Mouse (Mus musculus): Measurements from ENCODE around the gene Pcmtd2. TPM values are rescaled to one million over a fixed set of nuclear protein-coding genes. Genes with fewer than 3 reads are reported as not detected.
"Not testable (repeated sequence)": the region's sequence is repeated elsewhere in the genome, so short reads cannot be mapped to it uniquely, and the experiment has no call there.

Pcmtd2 gene
- 10 to 100 TPM; 38.0 to 64.6 (median 57.9) TPM for polyA plus RNA-seq (2017; shearing (Covaris generic))

- peak; percentile 95 for ATAC-seq
These were observed at the start of gene Pcmtd2 for GRCm38 (mm10) chr2:181837372-181838292. Gene Pcmtd2 (plus strand): TSS chr2:181837854.

GRCm38 (mm10) chr2:181789396-181789795, 48.3 kb upstream of the Pcmtd2 start:
- no peak for ATAC-seq

DNA sequence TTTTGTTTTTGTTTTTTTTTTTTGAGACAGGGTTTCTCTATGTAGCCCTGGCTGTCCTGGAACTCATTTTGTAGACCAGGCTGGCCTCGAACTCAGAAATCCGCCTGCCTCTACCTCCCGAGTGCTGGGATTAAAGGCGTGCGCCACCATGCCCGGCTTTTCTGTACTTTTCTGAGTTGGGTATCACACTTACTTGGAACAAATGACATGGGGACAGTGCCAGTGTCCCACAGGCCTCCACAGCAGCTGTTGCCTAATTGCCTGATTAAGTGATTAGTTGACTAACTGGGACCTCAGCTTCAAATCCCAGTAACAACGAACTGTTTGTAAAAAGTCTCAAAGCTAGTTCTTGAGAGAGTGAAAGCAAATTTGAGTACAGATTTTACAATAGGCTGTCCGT, 44.5 kb upstream of the Pcmtd2 start:
- not testable (repeated sequence) for ATAC-seq

DNA sequence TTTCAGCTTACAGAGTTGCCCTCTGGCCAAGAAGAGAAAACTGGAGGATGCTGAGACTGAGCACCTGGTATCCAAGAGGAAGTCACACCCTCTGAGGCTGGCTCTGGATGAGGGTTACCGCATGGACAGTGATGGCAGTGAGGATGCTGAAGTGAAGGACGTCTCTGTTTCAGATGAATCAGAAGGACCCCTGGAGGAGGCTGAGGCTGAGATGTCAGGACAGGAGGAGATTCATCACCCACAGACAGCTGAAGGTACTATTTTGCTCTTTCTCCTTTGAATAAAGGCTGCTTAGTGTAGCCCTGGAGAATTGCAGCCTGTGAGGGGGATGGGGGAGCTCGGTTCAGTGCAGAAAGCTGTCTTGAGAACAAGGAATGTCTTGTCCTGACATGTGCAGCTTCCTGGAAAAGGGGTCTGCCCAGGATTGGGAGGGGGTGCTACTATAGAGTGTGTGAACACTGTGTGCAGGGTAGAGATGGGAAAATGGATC, 42.0 kb upstream of the Pcmtd2 start:
- no peak for ATAC-seq

DNA sequence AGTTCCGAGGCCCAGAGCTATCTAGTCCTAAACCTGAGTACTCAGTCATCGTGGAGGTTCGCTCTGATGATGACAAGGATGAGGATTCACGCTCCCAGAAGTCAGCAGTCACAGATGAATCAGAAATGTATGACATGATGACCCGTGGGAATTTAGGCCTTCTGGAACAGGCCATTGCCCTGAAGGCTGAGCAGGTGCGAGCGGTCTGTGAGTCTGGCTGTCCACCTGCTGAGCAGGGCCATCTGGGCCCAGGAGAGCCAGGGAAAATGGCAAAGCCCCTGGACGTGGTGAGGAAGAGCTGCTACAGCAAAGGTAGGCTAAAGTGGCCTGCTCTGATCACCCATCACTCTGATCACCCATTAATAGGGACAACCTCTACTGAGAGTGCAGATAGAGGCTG, 40.0 kb upstream of the Pcmtd2 start:
- ATAC-seq: no peak

- no peak for ATAC-seq
These were observed 8.5 kb upstream of the Pcmtd2 start for GRCm38 (mm10) chr2:181829032-181829650.

- no peak for ATAC-seq
These were observed 4.9 kb upstream of the Pcmtd2 start for GRCm38 (mm10) chr2:181832745-181833144.

DNA sequence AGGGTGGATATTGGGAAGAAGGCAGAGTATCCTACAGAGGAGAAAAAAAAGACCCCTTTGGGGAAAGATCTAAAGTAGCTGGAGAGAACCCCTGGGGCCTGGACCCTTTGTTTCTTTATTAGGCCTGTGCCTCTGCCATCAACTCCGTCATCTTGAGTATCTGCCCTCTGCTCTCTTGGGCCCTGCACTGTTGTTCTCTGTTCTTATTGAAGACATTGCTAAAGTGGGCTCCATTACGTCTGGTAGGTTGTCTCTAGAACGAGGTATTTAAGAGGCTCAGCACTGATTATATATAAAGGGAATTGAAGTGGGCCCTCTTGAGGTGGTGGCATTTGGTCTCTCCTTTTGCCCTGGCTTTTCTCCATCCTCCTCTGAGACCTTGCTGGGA, 633 bp downstream of the Pcmtd2 start:
- ATAC-seq: peak; percentile 6

GRCm38 (mm10) chr2:181845709-181846394, 8.2 kb downstream of the Pcmtd2 start:
- no peak for ATAC-seq

DNA sequence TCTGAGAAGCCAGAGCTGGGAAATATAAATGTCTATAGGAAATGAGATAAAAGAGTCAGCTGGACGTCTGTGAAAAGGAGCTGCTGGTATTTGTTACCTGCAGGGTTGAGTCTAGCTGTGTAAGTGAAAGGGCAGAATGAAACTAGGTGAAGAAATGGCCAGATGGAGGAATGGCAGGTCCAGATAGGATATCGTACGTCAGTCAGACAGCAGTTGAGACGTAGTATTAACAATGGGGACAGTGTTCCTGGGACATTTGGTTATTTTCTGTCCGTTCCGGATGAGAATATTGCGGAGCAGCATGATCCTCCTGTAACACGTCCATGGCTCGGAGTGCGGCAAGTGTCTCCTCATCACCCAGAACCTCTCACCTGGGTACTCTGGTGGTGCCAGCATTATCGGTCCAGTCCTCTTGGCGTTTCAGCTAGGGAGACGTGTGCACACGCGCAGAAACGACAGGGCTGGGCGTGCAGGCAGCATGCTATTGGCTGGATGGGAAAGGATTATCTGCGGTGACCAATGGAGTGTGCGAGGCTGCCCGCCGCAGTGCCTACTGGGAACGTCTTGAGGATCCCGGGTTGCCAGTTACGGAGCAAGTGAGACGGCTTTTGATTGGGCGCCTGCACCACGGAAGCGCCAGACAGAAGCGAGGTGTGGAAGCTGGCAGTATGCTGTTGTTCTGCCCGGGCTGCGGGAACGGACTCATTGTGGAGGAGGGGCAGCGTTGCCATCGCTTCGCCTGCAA, 26.3 kb downstream of the Pcmtd2 start, which contains the start of gene Polr3k:
Gene Polr3k, plus strand, starts transcription at position 547 of the 745 bp plus-strand sequence.
- peak; percentile 99 for ATAC-seq

- peak; percentile 7 for ATAC-seq
These were observed 26.8 kb downstream of the Pcmtd2 start for GRCm38 (mm10) chr2:181864536-181864860.

DNA sequence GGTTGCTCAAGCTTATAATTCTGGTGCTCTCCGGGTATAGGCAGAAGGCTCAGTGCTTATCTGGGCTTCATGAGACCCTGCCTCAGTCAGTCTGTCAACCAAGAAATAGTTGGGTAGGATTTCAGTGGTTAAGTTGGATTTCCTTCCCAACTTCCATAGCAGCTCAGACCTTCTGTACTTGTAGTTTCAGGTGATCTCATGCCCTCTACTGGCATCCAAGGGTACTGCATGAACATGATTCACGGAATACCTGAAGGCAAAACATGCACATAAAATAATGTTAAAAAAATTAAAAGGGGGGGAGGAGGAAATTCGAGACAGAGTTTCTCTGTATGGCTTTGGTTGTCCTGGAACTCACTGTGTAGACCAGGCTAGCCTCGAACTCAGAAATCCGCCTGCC, 29.3 kb downstream of the Pcmtd2 start:
- no peak for ATAC-seq

DNA sequence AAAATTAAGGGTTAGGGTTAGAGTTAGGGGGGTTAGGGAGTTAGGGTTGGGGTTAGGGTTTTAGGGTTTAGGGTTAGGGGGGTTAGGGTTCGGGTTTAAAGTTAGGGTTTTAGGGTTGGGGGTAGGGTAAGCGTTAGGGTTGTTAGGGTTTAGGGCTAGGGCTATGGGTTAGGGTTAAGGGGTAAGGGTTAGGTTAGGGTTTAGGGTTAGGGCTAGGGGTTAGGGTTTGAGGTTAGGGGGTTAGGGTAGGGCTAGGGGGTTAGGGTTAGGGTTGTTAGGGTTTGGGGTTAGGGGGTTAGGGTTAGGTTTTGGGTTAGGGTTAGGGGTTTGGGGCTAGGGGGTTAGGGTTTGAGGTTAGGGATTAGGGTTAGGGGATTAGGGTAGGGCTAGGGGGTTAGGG, 33.4 kb downstream of the Pcmtd2 start:
- no peak for ATAC-seq

GRCm38 (mm10) chr2:181878903-181879302, 41.2 kb downstream of the Pcmtd2 start:
- ATAC-seq: peak; percentile 41

DNA sequence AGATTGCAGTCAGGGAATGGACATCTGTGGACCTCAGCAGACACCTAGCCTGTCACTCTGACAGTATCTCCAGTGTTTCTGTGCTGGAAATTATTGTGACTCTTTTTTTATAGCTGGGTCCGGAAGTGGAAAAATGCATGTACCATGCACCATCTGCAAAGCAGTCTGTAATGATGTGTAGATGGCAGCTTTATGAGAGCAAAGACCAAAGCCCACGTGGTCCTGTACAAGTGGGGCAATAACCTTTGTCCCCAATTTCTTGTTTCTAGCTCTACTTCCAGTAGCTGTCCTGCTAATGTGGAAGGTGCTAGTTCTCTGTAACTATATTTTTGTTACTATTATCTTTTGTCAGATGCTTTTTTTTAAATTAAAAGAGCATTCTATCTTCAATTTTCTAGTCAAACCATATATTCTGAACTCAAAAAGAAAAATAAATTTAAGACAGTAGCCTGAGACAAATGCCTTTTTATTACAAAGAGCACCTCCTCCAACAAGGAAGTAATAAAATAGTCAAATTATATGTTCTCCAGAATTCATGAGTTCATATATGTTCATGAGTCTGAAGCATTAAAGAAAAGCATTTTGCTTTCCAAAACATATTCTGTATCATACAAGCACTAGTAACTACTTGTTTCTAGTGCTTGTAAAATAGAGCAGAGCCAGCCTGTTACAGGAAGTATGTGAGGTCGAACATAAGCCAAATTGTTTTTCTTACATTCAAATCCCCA, 45.5 kb downstream of the Pcmtd2 start:
- no peak for ATAC-seq

Other genes with a start within 250 kb of the Pcmtd2 start
- 10 to 100 TPM; 57.4 to 96.0 (median 81.2) TPM for gene Prpf6, start 246.0 kb upstream of the Pcmtd2 start, polyA plus RNA-seq (2017; shearing (Covaris generic))
- 10 to 100 TPM; 11.6 to 43.1 (median 25.3) TPM for gene Zfp512b, start 245.1 kb upstream of the Pcmtd2 start, polyA plus RNA-seq (2017; shearing (Covaris generic))
- 10 to 100 TPM in 2 of 3 experiments, 1 to 10 TPM in 1; 9.4 to 14.3 (median 10.4) TPM for gene Samd10, start 238.6 kb upstream of the Pcmtd2 start, polyA plus RNA-seq (2017; shearing (Covaris generic))
- not detected for gene Gm29797, start 180.8 kb upstream of the Pcmtd2 start, polyA plus RNA-seq (2017; shearing (Covaris generic))
- gene Sox18, start 166.2 kb upstream of the Pcmtd2 start, polyA plus RNA-seq (2017; shearing (Covaris generic)): not detected
- 10 to 100 TPM in 2 of 3 experiments, 1 to 10 TPM in 1; 6.4 to 19.9 (median 17.5) TPM for gene Tcea2, start 157.5 kb upstream of the Pcmtd2 start, polyA plus RNA-seq (2017; shearing (Covaris generic))
- 100 to 1,000 TPM; 154 to 182 (median 170) TPM for gene Rgs19, start 143.9 kb upstream of the Pcmtd2 start, polyA plus RNA-seq (2017; shearing (Covaris generic))
- not detected for gene Lkaaear1, start 139.4 kb upstream of the Pcmtd2 start, polyA plus RNA-seq (2017; shearing (Covaris generic))
- gene Oprl1, start 122.8 kb upstream of the Pcmtd2 start, polyA plus RNA-seq (2017; shearing (Covaris generic)): under 1 TPM in 1 of 3 experiments, not detected in 2; 0.68 TPM
- not detected for gene Myt1, start 74.5 kb upstream of the Pcmtd2 start, polyA plus RNA-seq (2017; shearing (Covaris generic))
- 10 to 100 TPM; 54.0 to 90.7 (median 61.8) TPM for gene Polr3k, start 26.5 kb downstream of the Pcmtd2 start, polyA plus RNA-seq (2017; shearing (Covaris generic))
- under 1 TPM in 2 of 3 experiments, not detected in 1; 0.07 to 0.14 TPM for gene Gm14496, start 153.3 kb downstream of the Pcmtd2 start, polyA plus RNA-seq (2017; shearing (Covaris generic))

All from inflammation-experienced regulatory T-cells, adult 6 months (primary cell).